Mouse (Mus musculus) kidney, embryonic 15.5 days (tissue): ENCODE results near the gene Palld. TPM values are rescaled to one million over a fixed set of nuclear protein-coding genes. Genes with fewer than 3 reads are reported as not detected.
A peak's percentile ranks its signal among the peaks of the same experiment; 100 is the strongest.

ENCODE experiments used
- ATAC-seq: fragments of 200-750 bp; cut with Nextera tagmentation; replicated peaks from 2 replicates; pipeline ENCODE4 v1.8.0; 2017; ENCODE audit warnings: moderate TSS enrichment; ENCODE audit not compliant: low FRiP score
- H3K27ac ChIP-seq: fragments of 300-500 bp; sonication (generic); 2 replicates; pipeline ENCODE4 v1.5.1; 2015; ENCODE audit warnings: mild to moderate bottlenecking, inconsistent platforms
- H3K27me3 ChIP-seq: fragments of 300-500 bp; sonication (generic); 2 replicates; pipeline ENCODE4 v1.6.1; 2015; ENCODE audit warnings: inconsistent platforms
- H3K36me3 ChIP-seq: fragments of 300-500 bp; sonication (generic); 2 replicates; pipeline ENCODE4 v1.6.1; 2015; ENCODE audit warnings: inconsistent platforms
- H3K4me1 ChIP-seq: fragments of 300-500 bp; sonication (generic); 2 replicates; pipeline ENCODE4 v1.6.1; 2015; ENCODE audit warnings: inconsistent platforms
- H3K4me2 ChIP-seq: fragments of 300-500 bp; sonication (generic); 2 replicates; pipeline ENCODE4 v1.6.1; 2015; ENCODE audit warnings: moderate library complexity, mild to moderate bottlenecking, inconsistent platforms
- H3K4me3 ChIP-seq: fragments of 300-500 bp; sonication (generic); replicated peaks from 2 replicates; pipeline ENCODE4 v1.5.1; 2015; ENCODE audit warnings: mild to moderate bottlenecking, inconsistent platforms
- H3K9ac ChIP-seq: fragments of 300-500 bp; sonication (generic); 2 replicates; pipeline ENCODE4 v1.6.1; 2015; ENCODE audit warnings: mild to moderate bottlenecking, inconsistent platforms
- H3K9me3 ChIP-seq: fragments of 300-500 bp; sonication (generic); replicated peaks from 2 replicates; pipeline ENCODE4 v1.6.1; 2016; ENCODE audit warnings: inconsistent platforms
- WGBS: fragments of 180-500 bp; shearing (Covaris S2); methylation state at CpG from one replicate; pipeline ENCODE4 v1.1.7; 2015; ENCODE audit warnings: mixed read lengths; 5-methylcytosine and 5-hydroxymethylcytosine counted together
- polyA plus RNA-seq: library from polyadenylated mRNA; unstranded; fragments of >200 nt; fragmentation: Nextera tagmentation; extraction: Ambion mirVana; gene quantifications from 2 replicates; pipeline ENCODE4 v1.2.1, GENCODE M21; 2015

Gene Palld
- 62.4 and 76.7 TPM in 2 replicates for polyA plus RNA-seq

DNA sequence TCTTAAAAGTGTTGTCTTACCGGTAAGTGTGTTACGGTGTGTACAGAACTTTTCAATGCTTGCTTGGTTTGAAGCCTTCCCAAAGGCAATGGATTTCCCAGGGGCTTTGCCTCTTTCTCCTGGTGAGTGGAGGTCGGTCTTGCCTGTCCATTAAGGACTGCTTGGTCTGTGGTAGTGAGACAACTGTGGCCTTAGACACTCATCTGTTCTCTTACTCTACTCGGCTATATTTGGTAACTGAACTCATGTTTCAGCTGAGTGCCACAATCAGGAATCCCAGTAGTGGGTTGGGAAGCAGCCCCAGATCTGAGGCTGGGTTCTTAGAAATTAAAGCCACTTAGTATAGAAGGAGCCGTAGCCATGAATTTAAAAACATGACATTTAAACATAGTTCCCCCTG is at the start of gene Palld:
Gene Palld, minus strand, starts transcription at position 170 of the 400 bp plus-strand sequence.
- Histone ChIP-seq H3K9me3 (no peaks in the 10 kb centered on the region), H3K4me2 (no peak within 1 kb of the TSS), H3K4me3 (no peak within 1 kb of the TSS), H3K4me1 (no peaks in the 10 kb centered on the region), H3K27me3 (no peaks in the 10 kb centered on the region), H3K36me3 (no peaks in the 10 kb centered on the region), H3K9ac (no peak within 1 kb of the TSS), H3K27ac (no peak within 1 kb of the TSS)
- 76% methylated on average over 5 of the region's 5 CpGs for WGBS
- no peak for ATAC-seq

DNA sequence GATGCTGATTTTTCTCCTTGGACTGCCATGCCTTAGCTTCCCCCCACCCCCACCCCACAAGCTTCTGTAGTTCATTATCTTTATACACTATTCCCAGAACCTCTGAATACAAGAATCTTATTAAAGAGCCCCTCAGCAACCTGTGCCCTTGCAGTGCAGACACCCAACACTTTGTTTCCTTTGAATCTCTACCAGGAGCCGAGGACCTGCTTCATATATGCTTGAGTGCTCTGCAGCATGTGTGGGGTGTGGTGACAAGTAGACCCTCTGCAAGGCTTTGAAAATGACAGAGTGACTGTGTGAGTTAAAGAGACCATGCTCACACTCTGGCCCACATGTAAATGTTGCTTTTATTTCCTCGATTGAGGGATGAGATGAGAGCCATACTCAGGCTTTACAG is 35.1 kb upstream of the Palld start:
- peak; percentile 50; the same call in 1 of the 2 replicates for ATAC-seq
- H3K4me1 ChIP-seq = no peaks in the 10 kb centered on the region; the same call in 1 of the 2 replicates
- no peak overlapping the region for H3K4me3 ChIP-seq
- H3K4me2 ChIP-seq = no peak overlapping the region
- no peaks in the 10 kb centered on the region for H3K36me3 ChIP-seq
- no peak overlapping the region for H3K27ac ChIP-seq
- H3K9ac ChIP-seq = no peak overlapping the region
- 57% methylated on average over 2 of the region's 2 CpGs for WGBS
- H3K27me3 ChIP-seq = no peaks in the 10 kb centered on the region
- no peaks in the 10 kb centered on the region for H3K9me3 ChIP-seq

DNA sequence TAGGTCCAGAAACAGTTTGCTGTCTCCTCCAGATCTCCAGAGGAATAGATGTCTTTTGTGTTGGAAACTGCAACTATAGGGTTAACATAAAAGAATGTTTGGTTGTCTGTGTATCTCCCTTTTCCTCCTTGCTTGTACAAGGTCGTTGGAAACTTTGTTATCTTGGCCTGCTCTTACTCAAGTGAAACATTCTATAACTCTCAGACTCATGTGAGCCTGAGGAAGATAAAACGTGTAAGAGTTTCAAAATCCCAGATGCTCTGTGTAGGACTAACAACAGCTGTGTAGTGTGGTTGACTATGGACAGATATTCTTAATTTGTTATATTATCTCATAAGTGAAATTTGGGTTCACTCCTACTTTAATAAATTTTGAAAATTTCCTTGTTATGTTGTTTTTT is 30.8 kb upstream of the Palld start:
- WGBS = 11% methylated on average over 2 of the region's 2 CpGs
- no peak for ATAC-seq
- no peaks in the 10 kb centered on the region; the same call in 1 of the 2 replicates for H3K4me1 ChIP-seq
- no peaks in the 10 kb centered on the region for H3K36me3 ChIP-seq
- no peak overlapping the region for H3K27ac ChIP-seq
- H3K4me2 ChIP-seq = no peak overlapping the region
- no peak overlapping the region for H3K4me3 ChIP-seq
- no peak overlapping the region for H3K9ac ChIP-seq
- no peaks in the 10 kb centered on the region for H3K27me3 ChIP-seq
- no peaks in the 10 kb centered on the region for H3K9me3 ChIP-seq

DNA sequence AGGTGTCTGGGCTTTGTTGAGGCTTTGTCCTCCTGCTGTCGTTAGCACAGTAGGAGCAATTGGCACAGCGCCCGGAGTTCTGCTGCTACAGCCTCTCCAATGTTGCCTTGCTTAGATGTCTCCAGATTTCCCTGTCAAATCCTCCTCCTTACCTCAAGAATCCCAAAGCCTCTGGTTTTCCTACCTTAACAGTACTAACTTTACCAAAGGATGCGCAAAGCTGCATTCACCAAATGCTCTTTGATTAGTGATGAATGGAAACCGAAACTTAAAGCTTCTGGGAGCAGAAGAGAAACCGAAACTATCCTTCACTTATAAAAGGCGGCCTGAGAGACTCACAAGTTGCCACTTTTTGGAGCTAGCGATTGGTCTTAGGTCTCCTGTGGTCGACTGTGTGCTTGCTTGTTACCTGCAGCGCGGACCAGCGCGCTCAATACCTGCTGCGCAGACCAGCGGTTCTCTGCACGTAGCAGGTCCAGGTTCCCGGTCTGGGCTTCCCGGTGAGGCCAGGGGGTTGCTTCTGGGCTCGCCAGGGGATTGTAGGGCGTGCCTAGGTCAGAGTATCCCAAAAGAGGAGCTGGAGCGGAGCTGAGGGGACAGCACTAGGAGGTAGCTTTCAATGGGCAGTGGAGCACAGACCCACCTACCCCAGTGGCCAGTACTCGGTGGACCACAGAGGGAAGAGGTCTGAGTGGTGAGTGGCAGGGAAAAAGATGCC is 25.4 kb upstream of the Palld start, which contains the start of gene Ddx60:
Gene Ddx60, plus strand, starts transcription at position 311 of the 718 bp plus-strand sequence.
- peak within 1 kb of the TSS; percentile 65 for H3K4me2 ChIP-seq
- peak; percentile 62 for ATAC-seq
- 15% methylated on average over 22 of the region's 22 CpGs for WGBS
- peak within 1 kb of the TSS; percentile 48 for H3K9ac ChIP-seq
- no peaks in the 10 kb centered on the region for H3K9me3 ChIP-seq
- no peak within 1 kb of the TSS for H3K27ac ChIP-seq
- H3K36me3 ChIP-seq = no peaks in the 10 kb centered on the region
- no peaks in the 10 kb centered on the region for H3K27me3 ChIP-seq
- peaks cover 4% of the 10 kb centered on the region; the same call in 1 of the 2 replicates for H3K4me1 ChIP-seq
- H3K4me3 ChIP-seq = peak within 1 kb of the TSS; percentile 53

DNA sequence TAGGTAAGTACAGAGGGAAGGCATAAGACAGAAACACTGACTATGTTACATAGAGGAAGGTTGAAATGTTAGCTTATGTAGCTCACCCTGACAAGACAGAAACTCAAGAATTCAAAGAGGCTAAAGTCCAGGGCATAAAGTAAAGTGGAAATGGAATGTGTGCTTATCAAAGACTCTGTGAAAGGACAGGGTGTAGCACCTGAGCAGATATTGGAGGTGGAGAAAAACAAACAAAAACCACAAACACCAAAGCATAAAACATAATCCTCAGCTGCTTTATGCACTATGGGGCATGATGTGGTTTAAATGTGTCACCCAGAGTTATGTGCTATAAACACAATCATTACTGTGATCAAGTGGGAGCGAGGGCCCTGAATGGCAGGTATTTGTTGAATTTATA is 22.0 kb upstream of the Palld start:
- ATAC-seq = no peak
- 77% methylated on average over 1 of the region's 1 CpGs for WGBS

DNA sequence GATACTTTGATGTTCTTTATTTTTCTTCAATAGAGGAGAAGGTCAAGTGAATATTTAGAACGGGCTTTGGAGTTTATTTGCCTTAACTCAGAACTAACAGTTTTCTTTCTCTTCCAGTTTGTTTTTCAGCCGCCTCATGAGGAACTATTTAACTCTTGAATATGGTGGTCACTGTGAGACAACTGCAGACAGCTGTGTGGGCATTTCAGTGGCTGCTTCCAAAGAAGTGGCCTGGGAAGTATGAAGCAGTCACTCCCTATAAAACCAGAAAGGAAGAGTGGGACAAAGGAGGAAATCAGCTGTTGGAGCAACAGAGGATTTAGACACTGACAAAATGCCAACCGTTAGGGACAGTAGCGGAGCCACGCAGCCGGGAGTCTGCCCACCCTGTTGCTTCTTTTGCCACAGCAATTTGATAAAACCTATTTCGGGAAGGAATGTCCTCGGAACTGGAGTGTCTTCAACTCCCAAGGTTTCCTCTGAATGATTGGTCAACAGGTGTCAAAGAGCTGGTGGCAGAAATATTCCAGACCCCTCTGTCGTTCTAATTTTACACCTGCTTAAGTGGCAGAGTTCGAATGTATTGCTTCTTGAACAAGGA is 19.1 kb upstream of the Palld start:
- no peaks in the 10 kb centered on the region for H3K27me3 ChIP-seq
- H3K9me3 ChIP-seq = no peaks in the 10 kb centered on the region
- no peaks in the 10 kb centered on the region for H3K4me1 ChIP-seq
- no peaks in the 10 kb centered on the region for H3K36me3 ChIP-seq
- H3K4me2 ChIP-seq = no peak overlapping the region
- no peak for ATAC-seq
- H3K4me3 ChIP-seq = no peak overlapping the region
- no peak overlapping the region for H3K9ac ChIP-seq
- 83% methylated on average over 10 of the region's 10 CpGs for WGBS
- H3K27ac ChIP-seq = no peak overlapping the region

More for the DNA sequence above, 22.0 kb upstream of the Palld start:
- no peak overlapping the region for H3K9ac ChIP-seq
- H3K4me1 ChIP-seq = 0 out of 2 replicates have a peak, but pooled peaks cover 4% of the 10 kb centered on the region
- no peak overlapping the region for H3K27ac ChIP-seq
- no peaks in the 10 kb centered on the region for H3K36me3 ChIP-seq
- H3K4me3 ChIP-seq = no peak overlapping the region
- H3K9me3 ChIP-seq = no peaks in the 10 kb centered on the region
- H3K27me3 ChIP-seq = no peaks in the 10 kb centered on the region
- no peak overlapping the region for H3K4me2 ChIP-seq

DNA sequence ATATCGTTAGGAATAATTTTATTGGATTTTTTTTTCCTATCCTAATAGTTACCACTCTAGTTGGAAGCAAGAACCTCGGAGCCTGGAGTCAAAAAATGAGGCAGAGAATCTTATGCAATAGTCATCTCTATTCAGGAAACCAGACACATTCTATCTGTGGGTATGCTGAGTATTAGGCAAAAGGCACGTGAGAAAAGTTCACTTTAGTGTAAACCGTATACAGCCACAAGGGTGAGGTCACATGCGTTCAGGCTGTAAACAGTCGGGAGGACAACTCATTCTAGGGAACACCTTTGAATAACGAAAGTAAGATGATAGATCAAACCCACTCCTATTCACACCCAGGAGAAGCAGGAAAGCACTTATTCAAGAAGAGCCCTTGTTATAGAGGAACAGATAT is 17.9 kb upstream of the Palld start:
- WGBS = 67% methylated on average over 7 of the region's 7 CpGs
- H3K4me2 ChIP-seq = no peak overlapping the region
- H3K36me3 ChIP-seq = no peaks in the 10 kb centered on the region
- H3K9me3 ChIP-seq = no peaks in the 10 kb centered on the region
- no peak overlapping the region for H3K9ac ChIP-seq
- ATAC-seq = no peak
- no peak overlapping the region for H3K27ac ChIP-seq
- H3K27me3 ChIP-seq = no peaks in the 10 kb centered on the region
- no peaks in the 10 kb centered on the region for H3K4me1 ChIP-seq
- no peak overlapping the region for H3K4me3 ChIP-seq

DNA sequence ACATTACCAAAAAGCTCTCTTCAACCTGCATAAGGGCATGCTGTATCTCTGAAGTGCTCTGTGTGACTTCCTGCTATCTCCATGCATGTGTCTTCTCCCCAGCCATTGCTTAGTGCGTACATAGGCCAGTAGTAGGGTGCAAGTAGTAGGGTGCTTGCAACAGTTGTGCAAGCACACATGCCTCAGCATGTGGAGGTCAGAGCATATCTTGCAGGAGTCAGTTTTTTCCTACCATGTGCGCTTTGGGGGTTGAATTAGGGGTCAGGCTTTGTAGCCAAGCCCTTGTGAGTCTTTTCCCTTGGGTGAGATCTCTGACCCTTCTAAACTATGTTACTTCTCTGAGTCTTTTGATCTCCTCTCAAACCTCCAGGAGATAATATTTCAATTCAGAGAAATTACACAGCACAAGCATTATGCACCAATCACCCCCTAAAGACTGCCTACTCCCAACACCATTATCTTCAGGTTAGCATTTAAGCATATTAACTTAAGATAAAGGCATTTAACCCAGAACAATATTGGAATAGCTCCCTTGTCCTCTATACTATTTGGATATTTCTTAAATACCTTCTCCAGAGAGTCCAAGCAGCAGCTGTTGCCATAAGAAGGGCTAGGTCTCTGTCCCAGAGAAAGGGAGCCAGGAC is 16.8 kb upstream of the Palld start:
- ATAC-seq = no peak
- Histone ChIP-seq H3K4me2 (no peak overlapping the region), H3K9ac (no peak overlapping the region), H3K4me1 (no peaks in the 10 kb centered on the region), H3K36me3 (no peaks in the 10 kb centered on the region), H3K27ac (no peak overlapping the region), H3K4me3 (no peak overlapping the region), H3K9me3 (no peaks in the 10 kb centered on the region), H3K27me3 (no peaks in the 10 kb centered on the region)
- 80% methylated on average over 2 of the region's 2 CpGs for WGBS

DNA sequence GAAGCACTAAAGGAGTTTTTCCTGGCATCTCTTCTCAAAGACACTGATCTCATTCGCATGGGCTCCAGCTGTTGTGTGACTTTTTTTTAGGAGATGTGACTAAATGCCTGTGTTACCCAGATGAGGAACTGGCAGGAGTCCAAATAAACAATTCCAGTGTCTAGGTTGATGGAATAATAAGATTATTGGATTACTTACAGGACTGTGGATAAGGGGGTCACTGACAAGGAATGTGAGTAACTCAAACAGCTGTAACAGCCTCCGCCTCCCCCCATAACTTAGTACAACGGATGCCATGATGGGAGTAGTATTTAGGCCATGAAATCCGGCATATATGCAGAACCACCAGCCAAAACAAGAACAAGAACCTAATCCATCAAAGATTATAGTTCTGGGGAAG is 14.8 kb upstream of the Palld start:
- H3K4me1 ChIP-seq = no peaks in the 10 kb centered on the region
- no peak overlapping the region for H3K9ac ChIP-seq
- no peak for ATAC-seq
- no peaks in the 10 kb centered on the region for H3K36me3 ChIP-seq
- H3K4me2 ChIP-seq = no peak overlapping the region
- WGBS = 79% methylated on average over 4 of the region's 4 CpGs
- H3K27me3 ChIP-seq = no peaks in the 10 kb centered on the region
- no peak overlapping the region for H3K27ac ChIP-seq
- H3K9me3 ChIP-seq = no peaks in the 10 kb centered on the region
- H3K4me3 ChIP-seq = no peak overlapping the region

DNA sequence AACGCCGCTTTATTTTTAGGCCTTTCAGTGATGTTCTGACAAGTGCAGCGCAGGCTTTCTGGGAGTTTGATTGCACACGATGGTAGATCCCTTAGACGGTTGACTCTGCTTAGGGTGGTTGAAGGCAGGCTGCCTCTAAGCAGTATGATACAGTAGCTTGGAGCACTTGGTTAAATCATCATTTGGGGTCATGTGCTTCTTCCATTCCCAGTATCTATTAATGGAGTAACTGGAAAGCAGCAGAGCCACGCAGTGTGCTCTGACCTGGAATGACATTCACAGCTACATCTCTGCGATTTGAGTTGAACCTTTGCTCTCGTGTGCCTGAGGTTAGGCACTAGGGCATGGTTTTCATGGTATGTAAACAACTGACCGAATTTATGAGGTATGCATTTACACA is 11.5 kb upstream of the Palld start:
- H3K4me1 ChIP-seq = no peaks in the 10 kb centered on the region
- no peak overlapping the region for H3K4me3 ChIP-seq
- H3K9me3 ChIP-seq = no peaks in the 10 kb centered on the region
- no peak overlapping the region for H3K27ac ChIP-seq
- no peaks in the 10 kb centered on the region for H3K27me3 ChIP-seq
- no peak overlapping the region for H3K9ac ChIP-seq
- no peaks in the 10 kb centered on the region for H3K36me3 ChIP-seq
- no peak overlapping the region for H3K4me2 ChIP-seq
- ATAC-seq = no peak
- 55% methylated on average over 9 of the region's 9 CpGs for WGBS

DNA sequence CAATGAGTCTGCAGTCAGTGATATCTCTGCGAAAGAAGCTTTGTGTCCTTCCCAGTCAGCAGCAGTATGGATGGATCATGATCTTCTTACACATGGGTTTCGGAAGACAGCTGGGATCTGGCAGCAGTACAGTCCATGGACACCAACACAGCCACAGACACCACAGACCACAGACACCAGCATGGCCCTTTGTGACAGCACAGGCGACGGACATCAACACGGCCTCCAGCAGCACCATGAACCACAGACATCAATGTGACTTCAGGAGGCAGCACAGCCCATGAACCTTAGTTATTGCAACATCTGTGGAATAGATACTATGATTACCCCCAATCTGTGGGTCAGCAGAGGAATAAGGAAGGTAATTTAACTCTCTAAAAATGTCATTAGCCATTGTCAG is 10.3 kb upstream of the Palld start:
- Histone ChIP-seq H3K27me3 (no peaks in the 10 kb centered on the region), H3K4me1 (peaks cover 5% of the 10 kb centered on the region; the same call in 1 of the 2 replicates), H3K27ac (no peak overlapping the region), H3K4me2 (no peak overlapping the region), H3K36me3 (no peaks in the 10 kb centered on the region), H3K9ac (no peak overlapping the region), H3K4me3 (no peak overlapping the region), H3K9me3 (no peaks in the 10 kb centered on the region)
- 93% methylated on average over 5 of the region's 5 CpGs for WGBS
- ATAC-seq = no peak

DNA sequence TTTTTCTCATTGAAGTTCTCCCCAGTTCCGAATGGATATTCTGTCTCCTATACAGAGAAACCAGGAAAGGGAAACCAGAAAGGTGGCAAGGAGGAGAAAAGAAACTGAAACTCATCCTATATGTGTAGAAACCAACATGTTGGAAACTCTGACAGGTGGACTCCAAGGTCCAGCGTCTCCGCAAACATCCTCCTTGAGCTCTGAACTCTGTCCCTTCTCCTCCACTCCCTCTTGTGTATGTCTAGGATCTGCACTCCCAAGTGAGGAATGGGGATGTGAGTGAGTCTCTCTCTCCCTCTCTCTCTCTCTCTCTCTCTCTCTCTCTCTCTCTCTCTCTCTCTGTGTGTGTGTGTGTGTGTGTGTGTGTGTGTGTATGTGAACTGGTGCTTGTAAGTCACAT is 6.8 kb upstream of the Palld start:
- Histone ChIP-seq H3K4me2 (no peak overlapping the region), H3K27ac (no peak overlapping the region), H3K4me1 (peaks cover 5% of the 10 kb centered on the region; the same call in 1 of the 2 replicates), H3K4me3 (no peak overlapping the region), H3K36me3 (no peaks in the 10 kb centered on the region), H3K9ac (no peak overlapping the region), H3K27me3 (no peaks in the 10 kb centered on the region), H3K9me3 (no peaks in the 10 kb centered on the region)
- no peak for ATAC-seq
- 74% methylated on average over 3 of the region's 3 CpGs for WGBS
